Mouse (Mus musculus) CD8-positive naive resting alpha-beta T cell, adult 57 days (primary cell): Measurements from ENCODE around the gene Slbp. TPM values are rescaled to one million over a fixed set of nuclear protein-coding genes. Genes with fewer than 3 reads are reported as not detected.

Source experiments
- total RNA-seq: library from RNA; stranded (reverse); gene quantifications from one replicate; pipeline ENCODE4 v1.2.4, GENCODE M21; 2023

Slbp gene
- total RNA-seq, result 88.9 TPM

DNA sequence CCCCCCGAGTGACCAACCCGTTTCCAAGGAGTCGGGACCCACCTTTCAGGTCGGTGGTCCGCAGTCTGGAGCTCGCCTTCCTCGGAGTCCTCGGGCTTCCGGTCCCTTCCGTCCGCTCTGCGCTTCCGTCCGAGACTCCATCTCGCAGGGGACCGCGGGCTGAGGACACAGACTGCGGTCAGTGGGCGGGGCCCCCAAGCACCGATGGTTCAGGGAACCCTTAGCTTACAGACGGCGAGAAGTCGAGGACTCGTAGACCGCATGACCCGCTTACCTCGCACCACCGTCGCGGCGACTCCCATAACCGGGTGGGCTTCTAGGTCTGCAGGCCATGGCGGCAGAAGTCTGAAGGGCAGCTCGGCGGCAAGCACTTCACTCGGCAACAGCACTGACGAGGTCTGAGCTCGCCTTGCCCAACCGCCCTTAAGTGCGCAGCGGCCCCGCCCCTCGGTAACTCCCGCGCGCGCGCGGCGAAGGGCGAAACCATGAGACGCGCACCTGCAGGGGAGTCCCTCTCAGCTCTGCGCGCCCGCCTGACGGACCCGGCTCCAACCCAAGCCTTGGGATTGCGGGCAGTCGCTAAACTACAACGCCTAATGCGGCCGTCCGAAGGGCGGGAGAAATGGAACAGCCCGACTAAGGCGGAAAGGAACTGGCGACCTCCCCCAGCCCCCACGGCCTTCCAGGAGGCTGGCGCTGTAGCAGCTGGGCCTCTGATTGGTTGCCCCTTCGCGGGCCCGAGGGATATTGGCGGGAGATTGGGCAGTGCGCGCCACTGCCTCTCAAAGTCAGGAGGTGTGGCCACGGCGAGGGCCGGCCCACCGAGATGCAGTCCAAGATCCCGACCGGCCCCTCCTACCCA is at the start of gene Slbp:
TSS of gene Slbp (minus strand) at position 654 of the 862 bp plus-strand sequence.

DNA sequence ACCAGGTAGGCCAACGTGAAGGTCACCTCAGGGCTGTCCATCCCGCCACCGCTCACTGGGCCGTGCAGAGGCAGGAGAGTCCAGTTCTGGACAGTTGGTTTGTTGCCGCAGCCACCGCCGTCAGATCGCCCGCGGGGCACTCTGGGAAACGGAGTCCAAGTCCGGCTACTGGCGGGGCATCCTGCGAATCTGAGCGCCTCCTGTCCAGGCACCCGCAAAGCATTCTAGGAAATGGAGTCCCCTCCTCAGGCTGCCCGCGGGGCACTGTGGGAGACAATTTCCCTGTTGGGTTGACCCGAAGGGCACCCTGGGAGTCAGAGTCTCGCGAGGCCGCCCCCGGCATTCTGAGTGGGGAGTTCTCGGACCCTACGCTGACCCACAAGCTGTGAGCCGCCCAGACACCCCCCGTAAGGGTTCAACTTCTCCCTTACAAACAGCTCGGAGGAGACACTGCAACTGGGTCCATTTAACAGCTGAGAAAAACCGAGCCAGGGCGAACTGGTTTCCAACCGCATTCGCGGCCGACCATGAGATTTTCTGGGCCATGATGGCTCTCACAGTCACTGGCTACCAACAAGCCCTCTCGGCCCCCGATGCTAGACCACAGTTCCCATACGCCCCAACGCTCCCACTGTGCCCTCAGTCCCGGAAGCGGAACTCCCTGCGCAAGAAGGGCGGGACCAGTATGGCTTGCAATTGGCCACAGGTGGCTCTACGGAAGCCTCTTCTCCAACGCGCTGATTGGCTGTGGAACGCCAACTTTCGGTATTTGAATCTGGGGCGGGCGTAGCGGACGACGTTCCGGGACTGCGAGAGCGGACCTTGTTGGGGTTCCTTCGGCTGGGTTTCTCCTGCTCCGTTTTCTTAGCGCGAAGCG is 5.7 kb upstream of the Slbp start, which contains the start of the genes Tacc3 and Tmem129:
TSS of gene Tacc3 (plus strand) at position 342 of the 877 bp plus-strand sequence.
TSS of gene Tmem129 (minus strand) at position 630 of the 877 bp plus-strand sequence.

DNA sequence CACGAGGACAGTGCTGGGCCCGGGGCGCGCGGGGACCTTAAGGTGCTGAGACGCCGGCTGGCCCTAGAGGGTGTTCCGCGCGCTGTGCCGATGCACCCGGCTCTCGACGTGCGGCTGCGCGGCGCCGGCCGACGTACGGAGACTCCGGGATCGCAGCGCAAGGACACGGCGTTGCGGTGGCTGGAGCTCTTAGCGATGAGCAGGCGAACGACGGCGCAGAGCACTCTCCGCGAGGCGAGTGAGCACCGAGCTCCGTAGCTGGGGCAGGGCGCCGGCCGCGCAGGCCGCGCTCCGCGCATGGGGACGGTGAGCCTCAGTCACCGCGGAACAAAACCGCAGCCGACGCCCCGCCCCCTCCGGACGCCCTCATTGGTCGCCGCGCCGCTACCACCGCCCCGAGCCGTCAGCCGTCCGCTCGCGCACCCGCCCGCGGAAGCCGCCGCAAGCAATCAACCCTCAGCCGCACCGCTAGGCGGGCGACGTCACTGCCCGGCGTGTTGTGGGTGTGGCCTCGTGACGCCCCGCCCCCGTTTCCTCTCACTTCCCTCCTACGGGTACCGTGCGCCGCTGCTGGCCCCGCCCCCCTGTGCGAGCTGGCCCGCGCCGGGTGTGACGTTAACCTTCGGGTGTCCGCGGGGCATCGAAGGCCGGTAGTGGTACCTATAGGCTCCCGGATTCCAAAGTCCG is 22.9 kb downstream of the Slbp start, which contains the start of the genes Fam53a and Gm9903:
TSS of gene Fam53a (minus strand) at position 335 of the 687 bp plus-strand sequence.
TSS of gene Gm9903 (plus strand) at position 625 of the 687 bp plus-strand sequence.

Other genes starting within 250 kb of the Slbp start
- gene Nkx1-1, start 218.6 kb downstream of the Slbp start, total RNA-seq, result not detected
- 39.7 TPM for gene Fam53a, start 22.9 kb downstream of the Slbp start, total RNA-seq
- 2.1 TPM for gene Gm9903, start 22.6 kb downstream of the Slbp start, total RNA-seq
- gene Tacc3, start 5.6 kb upstream of the Slbp start, total RNA-seq, result 9.6 TPM
- gene Tmem129, start 5.8 kb upstream of the Slbp start, total RNA-seq, result 12.1 TPM
- 0.15 TPM for gene Fgfr3, start 69.1 kb upstream of the Slbp start, total RNA-seq
- 70.8 TPM for gene Letm1, start 130.2 kb upstream of the Slbp start, total RNA-seq
- gene Nsd2, start 168.2 kb upstream of the Slbp start, total RNA-seq, result 22.6 TPM